Mouse (Mus musculus) spleen, adult 2 months (tissue): ENCODE data around the gene BC052040. TPM values are rescaled to one million over a fixed set of nuclear protein-coding genes. Genes with fewer than 3 reads are reported as not detected.

Source experiments
- DNase-seq, 2 experiments: peaks; one replicate each; pipeline versions ENCODE4 v3.0.0 to v3.0.0-alpha.2; 2012 to 2021; ENCODE audit warnings: low spot score in 2 of 2, low read depth in 1 of 2
- H3K27ac ChIP-seq: fragments of 200-500 bp; 2 replicates; pipeline ENCODE4 v1.5.1; 2012; ENCODE audit warnings: low read length, inconsistent platforms; ENCODE audit not compliant: insufficient read depth
- H3K27me3 ChIP-seq: fragments of 200-500 bp; 2 replicates; pipeline ENCODE4 v1.6.1; 2012; ENCODE audit warnings: mild to moderate bottlenecking, moderate library complexity, low read length, inconsistent platforms; ENCODE audit not compliant: control insufficient read depth, insufficient read depth
- H3K36me3 ChIP-seq: fragments of 200-500 bp; 2 replicates; pipeline ENCODE4 v1.6.1; 2012; ENCODE audit warnings: mild to moderate bottlenecking, low read length, inconsistent platforms; ENCODE audit not compliant: control insufficient read depth, insufficient read depth
- H3K4me1 ChIP-seq: fragments of 200-500 bp; 2 replicates; pipeline ENCODE4 v1.6.1; 2011; ENCODE audit warnings: inconsistent platforms; ENCODE audit not compliant: control insufficient read depth, insufficient read depth, insufficient read length
- H3K4me3 ChIP-seq: fragments of 200-500 bp; 2 replicates; pipeline ENCODE4 v1.5.1; 2011; ENCODE audit warnings: mild to moderate bottlenecking, inconsistent platforms; ENCODE audit not compliant: insufficient read depth, insufficient read length; ENCODE audit errors: extremely low read depth
- CTCF ChIP-seq: fragments of 200-500 bp; IDR thresholded peaks from 2 replicates; pipeline ENCODE4 v1.5.1; 2011; ENCODE audit warnings: mild to moderate bottlenecking, inconsistent platforms; ENCODE audit not compliant: insufficient read depth, insufficient read length, insufficient replicate concordance; ENCODE audit errors: extremely low read depth
- POLR2A ChIP-seq: fragments of 200-500 bp; IDR thresholded peaks from 2 replicates; pipeline ENCODE4 v1.6.1; 2011; ENCODE audit warnings: low read depth, low read length, inconsistent platforms
- WGBS: fragments of 180-500 bp; shearing (Covaris S2); methylation state at CpG from one replicate; pipeline ENCODE4 v1.1.7; 2018; 5-methylcytosine and 5-hydroxymethylcytosine counted together
- polyA plus RNA-seq: library from polyadenylated mRNA; depleted of rRNA; stranded (reverse); fragments of >200 nt; gene quantifications from 2 replicates; pipeline ENCODE4 v1.2.3, GENCODE M21; 2012

Gene BC052040
- polyA plus RNA-seq, 1 experiment = 1.6 TPM

DNA sequence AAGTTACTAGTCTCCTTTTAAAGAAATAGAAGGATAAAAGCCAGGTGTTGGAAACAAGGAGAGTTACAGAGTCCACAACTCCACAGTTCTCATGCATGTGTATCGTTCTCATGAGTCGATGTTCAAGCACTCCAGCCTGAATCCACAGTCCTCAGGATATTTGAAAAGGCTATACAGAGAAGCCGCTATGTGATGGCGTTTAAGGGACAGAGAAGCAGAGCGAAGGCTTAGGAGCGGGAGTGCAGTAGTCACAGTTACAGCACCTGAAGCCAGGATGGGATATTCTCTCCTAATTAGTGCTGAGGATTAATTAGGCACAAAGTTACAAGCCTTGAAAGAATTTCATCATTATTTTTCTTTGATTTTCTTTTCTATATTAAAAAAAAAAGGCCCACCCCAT lies 143.2 kb downstream of the BC052040 start:
- no peaks in the 10 kb centered on the region for H3K27me3 ChIP-seq
- DNase-seq = no peak
- H3K4me1 ChIP-seq = no peaks in the 10 kb centered on the region
- no peak overlapping the region for H3K27ac ChIP-seq
- WGBS = 98% methylated on average over 6 of the region's 6 CpGs
- H3K36me3 ChIP-seq = no peaks in the 10 kb centered on the region
- TF ChIP-seq CTCF (no peak), POLR2A (no peak)
- no peak overlapping the region for H3K4me3 ChIP-seq

DNA sequence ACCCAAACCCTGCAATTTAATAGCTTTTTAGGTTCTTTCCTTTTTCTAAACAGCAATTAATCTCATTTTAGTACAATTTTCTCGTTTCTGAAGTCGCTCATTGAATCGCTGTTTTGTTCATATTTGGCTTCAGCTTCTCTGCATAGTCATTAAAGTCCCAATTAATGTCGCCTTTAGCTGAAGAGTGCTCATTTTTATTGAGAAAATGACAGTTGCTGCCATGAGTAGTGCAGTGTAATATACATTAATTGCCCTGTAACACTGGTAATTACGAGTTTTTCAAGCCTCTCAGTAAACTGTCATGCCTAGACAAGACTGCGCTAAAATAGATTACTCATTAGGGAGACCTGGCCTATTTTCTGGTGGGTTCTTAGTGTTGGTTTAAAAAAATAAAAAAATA lies 144.0 kb downstream of the BC052040 start:
- no peaks in the 10 kb centered on the region for H3K4me1 ChIP-seq
- no peak overlapping the region for H3K4me3 ChIP-seq
- no peaks in the 10 kb centered on the region for H3K36me3 ChIP-seq
- no peak for DNase-seq
- no peak overlapping the region for H3K27ac ChIP-seq
- no peaks in the 10 kb centered on the region for H3K27me3 ChIP-seq
- TF ChIP-seq POLR2A (no peak), CTCF (no peak)
- WGBS = 91% methylated on average over 6 of the region's 6 CpGs

DNA sequence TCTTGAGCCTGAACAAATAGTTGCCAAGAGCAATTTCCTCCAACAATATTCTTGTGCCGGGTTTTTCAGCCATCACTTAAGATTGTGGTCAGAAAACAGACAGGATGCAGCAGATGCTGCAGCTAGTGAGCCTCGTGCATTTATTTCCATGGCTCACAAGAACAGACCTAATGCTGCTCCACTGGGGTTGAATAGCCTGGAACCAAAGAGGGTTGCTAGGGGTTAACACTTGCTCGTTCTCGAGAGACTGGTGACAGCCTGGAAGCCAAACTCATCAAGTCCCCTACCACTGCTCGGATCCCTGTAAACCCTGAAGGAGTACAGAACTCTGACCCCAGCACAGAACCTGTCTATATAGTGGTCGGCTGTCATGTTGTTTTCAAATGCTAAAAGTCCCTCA lies 144.4 kb downstream of the BC052040 start:
- Histone ChIP-seq H3K27me3 (no peaks in the 10 kb centered on the region), H3K4me1 (no peaks in the 10 kb centered on the region), H3K4me3 (no peak overlapping the region), H3K36me3 (no peaks in the 10 kb centered on the region), H3K27ac (no peak overlapping the region)
- 77% methylated on average over 6 of the region's 6 CpGs for WGBS
- no peak for TF ChIP-seq POLR2A
- TF ChIP-seq CTCF = no peak
- no peak for DNase-seq

DNA sequence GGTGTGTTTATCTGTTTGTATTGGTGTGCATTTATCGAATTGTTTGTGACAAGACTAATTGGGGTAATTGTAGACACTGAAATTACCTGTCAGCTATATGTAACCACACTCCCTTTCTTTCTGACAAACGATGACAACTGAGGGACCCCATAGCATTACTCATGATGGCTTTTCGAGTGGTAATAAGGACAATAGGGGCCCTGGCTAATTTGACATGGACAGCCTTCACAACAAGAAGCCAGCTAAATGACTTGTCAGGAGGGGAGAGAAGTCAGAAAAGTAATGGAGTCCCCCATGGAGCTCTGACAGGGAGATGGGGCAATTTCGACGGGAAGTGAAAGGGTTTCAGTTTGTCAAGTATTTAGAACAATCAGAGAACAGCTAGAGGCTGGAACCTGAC lies 145.3 kb downstream of the BC052040 start:
- TF ChIP-seq POLR2A (no peak), CTCF (no peak)
- no peak for DNase-seq
- Histone ChIP-seq H3K4me3 (no peak overlapping the region), H3K36me3 (no peaks in the 10 kb centered on the region), H3K27me3 (no peaks in the 10 kb centered on the region), H3K4me1 (no peaks in the 10 kb centered on the region), H3K27ac (no peak overlapping the region)
- WGBS = 93% methylated on average over 5 of the region's 5 CpGs

DNA sequence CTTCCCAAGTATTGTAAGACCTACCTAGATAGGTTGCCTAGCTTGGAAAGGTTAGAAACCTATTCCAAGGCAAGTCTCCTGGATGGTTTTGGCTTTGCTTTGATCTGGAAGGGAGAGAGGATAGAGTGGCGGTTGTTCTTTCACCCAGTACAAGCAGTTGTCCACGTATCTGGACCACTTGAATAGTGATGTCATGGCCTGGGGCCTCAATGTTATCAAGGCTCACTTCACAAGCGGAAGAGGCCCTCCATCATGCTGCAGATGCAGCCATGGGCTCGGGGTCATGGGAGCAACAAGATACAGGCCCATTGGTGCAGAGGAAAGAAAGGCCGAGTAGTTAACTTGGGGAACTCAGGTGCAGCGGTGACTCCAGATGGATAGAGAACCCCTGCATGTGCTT lies 147.1 kb downstream of the BC052040 start:
- no peak for TF ChIP-seq POLR2A
- no peak for TF ChIP-seq CTCF
- Histone ChIP-seq H3K4me1 (no peaks in the 10 kb centered on the region), H3K27ac (no peak overlapping the region), H3K4me3 (no peak overlapping the region), H3K27me3 (no peaks in the 10 kb centered on the region), H3K36me3 (no peaks in the 10 kb centered on the region)
- 96% methylated on average over 6 of the region's 6 CpGs for WGBS
- no peak for DNase-seq

DNA sequence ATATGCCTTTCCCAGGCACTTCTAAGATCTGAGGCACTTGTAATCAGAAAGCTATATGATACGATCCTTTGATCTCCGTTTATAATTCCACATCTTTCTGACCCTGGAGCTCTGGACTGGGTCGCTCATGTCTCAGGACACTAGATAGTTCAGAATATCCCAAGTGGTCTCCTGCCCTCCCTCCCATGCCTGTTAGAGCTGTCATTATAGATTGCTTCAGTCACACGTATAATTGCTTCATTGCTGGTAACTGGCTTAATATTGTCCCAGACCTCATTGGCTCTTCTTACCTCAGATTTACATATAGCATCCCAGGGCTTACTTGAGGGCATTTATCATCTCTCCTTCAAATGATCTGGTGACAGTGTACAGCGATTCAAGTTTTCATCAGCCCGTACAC lies 149.0 kb downstream of the BC052040 start:
- H3K36me3 ChIP-seq = no peaks in the 10 kb centered on the region; the same call in 1 of the 2 replicates
- WGBS = 91% methylated on average over 6 of the region's 6 CpGs
- DNase-seq = no peak
- no peak overlapping the region for H3K4me3 ChIP-seq
- H3K27ac ChIP-seq = no peak overlapping the region
- H3K27me3 ChIP-seq = no peaks in the 10 kb centered on the region
- H3K4me1 ChIP-seq = no peaks in the 10 kb centered on the region
- TF ChIP-seq CTCF = no peak
- no peak for TF ChIP-seq POLR2A

DNA sequence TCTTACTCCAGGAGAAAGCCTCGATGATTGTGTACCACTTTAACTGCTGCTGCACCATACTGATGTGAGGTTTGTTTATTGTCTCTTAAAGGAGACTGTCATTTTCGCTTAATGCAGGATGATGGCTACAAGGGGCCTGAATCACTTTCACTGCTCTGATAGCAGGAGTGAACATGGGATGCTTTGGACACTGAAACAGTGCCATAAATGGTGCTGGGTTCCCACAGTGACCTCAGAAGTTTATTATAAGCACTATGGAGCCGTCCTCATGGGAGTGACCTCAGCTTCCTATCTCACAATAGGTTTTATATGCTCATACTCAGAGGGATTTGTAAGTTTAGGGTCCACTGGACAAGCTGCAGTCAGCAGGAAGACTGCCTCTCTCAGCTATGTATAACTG lies 149.7 kb downstream of the BC052040 start:
- Histone ChIP-seq H3K4me1 (no peaks in the 10 kb centered on the region), H3K27me3 (no peaks in the 10 kb centered on the region), H3K4me3 (no peak overlapping the region), H3K36me3 (no peaks in the 10 kb centered on the region; the same call in 1 of the 2 replicates), H3K27ac (no peak overlapping the region)
- no peak for DNase-seq
- TF ChIP-seq POLR2A = no peak
- TF ChIP-seq CTCF = no peak
- 89% methylated on average over 3 of the region's 3 CpGs for WGBS
